Mouse (Mus musculus): ENCODE results near the gene Ubtf.

Gene Ubtf

DNA sequence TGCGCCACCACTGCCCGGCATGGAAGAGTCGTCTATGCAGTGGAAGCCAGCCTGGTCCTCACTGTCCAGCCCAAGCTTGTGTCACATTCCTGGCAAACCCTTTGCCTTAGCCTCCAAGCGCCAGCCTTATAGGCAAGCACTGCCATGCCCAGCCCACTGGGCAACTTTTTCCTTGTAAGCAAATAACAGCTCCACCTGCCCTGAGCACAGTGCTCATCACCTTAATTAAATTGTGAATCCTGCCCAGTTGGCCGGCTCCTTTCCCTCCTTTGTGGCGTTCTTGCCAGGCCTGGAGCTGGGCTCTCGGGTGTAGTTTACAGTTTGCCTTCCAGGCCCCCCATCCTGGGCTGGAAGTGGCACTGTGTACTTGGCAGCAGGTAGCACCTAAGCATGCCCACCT is 56.3 kb downstream of the Ubtf start:
- no peak for DNase-seq (ENCODE audit: low read depth)

DNA sequence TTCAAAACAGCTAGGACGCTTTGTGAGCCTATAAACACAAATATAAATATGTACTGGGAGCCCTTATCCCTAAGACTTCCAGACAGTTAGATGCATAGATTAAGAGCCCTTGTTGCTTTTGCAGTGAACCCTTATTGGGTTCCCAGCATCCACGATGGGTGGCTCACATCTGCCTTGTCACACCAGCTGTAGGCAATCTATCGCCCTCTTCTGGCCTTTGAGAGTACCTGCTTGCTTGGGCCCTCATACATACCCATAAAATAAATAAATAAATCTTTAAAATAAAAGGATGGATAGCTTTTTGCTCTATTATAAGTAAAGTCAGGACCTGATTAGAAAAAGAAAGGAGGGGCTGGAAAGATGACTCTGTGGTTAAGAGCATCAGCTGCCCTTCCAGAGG is 61.0 kb downstream of the Ubtf start:
- DNase-seq (ENCODE audit: low read depth): no peak

- no peak for DNase-seq (ENCODE audit: low read depth)
These were observed 61.4 kb downstream of the Ubtf start for GRCm38 (mm10) chr11:102258095-102258494.

GRCm38 (mm10) chr11:102257514-102257913 is 62.0 kb downstream of the Ubtf start:
- no peak for DNase-seq (ENCODE audit: low read depth)

All from induced T-regulatory cell, adult 2 months (primary cell).